Mouse (Mus musculus): ENCODE data around the gene Ctdsp2. TPM values are rescaled to one million over a fixed set of nuclear protein-coding genes. Genes with fewer than 3 reads are reported as not detected.

Gene Ctdsp2
- polyA plus RNA-seq, 1 experiment = 61.4 TPM

DNA sequence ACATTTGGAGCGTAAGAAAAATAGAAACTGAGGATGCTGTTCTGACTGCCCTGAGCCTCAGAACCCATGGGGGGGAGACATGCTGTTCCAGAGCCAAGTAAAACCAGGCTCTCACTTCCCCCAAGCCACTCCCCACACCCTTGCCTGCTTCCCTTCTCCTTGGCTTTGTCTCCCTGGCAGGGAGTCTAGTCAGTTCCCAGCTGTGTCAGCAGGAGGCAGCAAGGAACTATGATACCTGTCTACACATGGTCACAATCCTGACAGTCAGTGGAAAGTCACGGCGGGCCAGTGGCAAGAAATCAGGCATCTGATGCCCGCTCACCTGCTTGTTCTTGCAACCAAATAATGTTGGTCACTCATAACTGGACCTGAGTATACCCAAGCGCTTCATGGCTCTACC, 38.0 kb downstream of the Ctdsp2 start:
- Histone ChIP-seq H3K27me3 (ENCODE audit: control insufficient read depth, insufficient read depth, low read length) (no peaks in the 10 kb centered on the region), H3K4me3 (ENCODE audit: extremely low read depth, insufficient read depth, insufficient read length) (no peak overlapping the region), H3K36me3 (ENCODE audit: control insufficient read depth, insufficient read depth, low read length) (no peaks in the 10 kb centered on the region), H3K4me1 (ENCODE audit: control insufficient read depth, insufficient read depth, insufficient read length) (no peaks in the 10 kb centered on the region), H3K27ac (ENCODE audit: insufficient read depth, low read length) (no peak overlapping the region)
- no peak for TF ChIP-seq POLR2A (IDR thresholded peaks at IDR 0.05; ENCODE audit: low read depth, low read length)
- DNase-seq (ENCODE audit: low read depth in 1 of 2, low spot score in 2 of 2) = no peak
- 66% methylated on average over 5 of the region's 5 CpGs for WGBS

DNA sequence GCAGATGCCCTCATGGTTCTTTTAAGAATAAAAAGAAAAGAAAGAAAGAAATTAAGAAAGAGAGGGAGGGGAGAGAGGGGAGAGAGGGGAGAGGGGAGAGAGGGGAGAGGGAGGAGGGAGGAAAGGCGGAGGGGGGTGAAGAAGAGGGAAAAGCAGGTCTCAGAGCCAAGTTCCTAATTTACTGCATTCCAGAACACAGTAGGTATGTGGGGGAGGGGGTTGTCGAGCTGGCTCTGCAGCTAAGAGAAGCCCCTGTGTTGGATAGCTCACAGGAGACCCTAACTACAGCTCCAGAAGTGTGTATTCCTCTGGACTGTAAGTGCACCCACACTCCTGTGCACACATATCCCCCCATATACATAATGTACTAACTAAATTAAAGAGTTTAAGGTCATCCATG, 38.6 kb downstream of the Ctdsp2 start:
- TF ChIP-seq CTCF (IDR thresholded peaks at IDR 0.05; ENCODE audit: extremely low read depth, insufficient read depth, insufficient read length, insufficient replicate concordance) = no peak
- no peak for TF ChIP-seq POLR2A (IDR thresholded peaks at IDR 0.05; ENCODE audit: low read depth, low read length)
- 34% methylated on average over 2 of the region's 2 CpGs for WGBS
- Histone ChIP-seq H3K36me3 (ENCODE audit: control insufficient read depth, insufficient read depth, low read length) (0 out of 2 replicates have a peak, but pooled peaks cover 2% of the 10 kb centered on the region), H3K27ac (ENCODE audit: insufficient read depth, low read length) (no peak overlapping the region), H3K4me3 (ENCODE audit: extremely low read depth, insufficient read depth, insufficient read length) (no peak overlapping the region), H3K27me3 (ENCODE audit: control insufficient read depth, insufficient read depth, low read length) (no peaks in the 10 kb centered on the region), H3K4me1 (ENCODE audit: control insufficient read depth, insufficient read depth, insufficient read length) (no peaks in the 10 kb centered on the region)
- no peak for DNase-seq (ENCODE audit: low read depth in 1 of 2, low spot score in 2 of 2)

DNA sequence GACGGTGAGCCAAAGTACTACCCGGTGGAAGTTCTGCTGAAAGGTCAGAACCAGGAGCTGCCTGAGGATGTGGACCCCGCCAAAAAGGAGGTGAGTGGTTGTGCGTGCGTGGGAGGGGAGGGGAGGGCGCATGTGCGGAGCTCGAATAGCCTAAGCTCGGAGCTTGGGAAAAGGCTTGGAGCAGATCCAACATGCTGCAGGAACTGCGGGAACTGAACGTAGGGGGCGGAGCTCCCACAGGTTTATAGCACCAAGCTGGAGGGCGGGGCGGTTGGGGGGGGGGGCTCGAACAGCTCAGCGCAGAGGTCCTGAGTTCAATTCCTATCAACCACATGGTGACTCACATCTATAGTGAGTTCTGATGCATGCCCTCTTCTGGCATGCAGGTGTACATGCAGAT, 39.9 kb downstream of the Ctdsp2 start:
- TF ChIP-seq CTCF (IDR thresholded peaks at IDR 0.05; ENCODE audit: extremely low read depth, insufficient read depth, insufficient read length, insufficient replicate concordance) = no peak
- TF ChIP-seq POLR2A (IDR thresholded peaks at IDR 0.05; ENCODE audit: low read depth, low read length) = no peak
- Histone ChIP-seq H3K4me3 (ENCODE audit: extremely low read depth, insufficient read depth, insufficient read length) (no peak overlapping the region), H3K27me3 (ENCODE audit: control insufficient read depth, insufficient read depth, low read length) (no peaks in the 10 kb centered on the region), H3K36me3 (ENCODE audit: control insufficient read depth, insufficient read depth, low read length) (peaks cover 8% of the 10 kb centered on the region), H3K4me1 (ENCODE audit: control insufficient read depth, insufficient read depth, insufficient read length) (no peaks in the 10 kb centered on the region), H3K27ac (ENCODE audit: insufficient read depth, low read length) (no peak overlapping the region)
- WGBS = 89% methylated on average over 16 of the region's 16 CpGs
- no peak for DNase-seq (ENCODE audit: low read depth in 1 of 2, low spot score in 2 of 2)

DNA sequence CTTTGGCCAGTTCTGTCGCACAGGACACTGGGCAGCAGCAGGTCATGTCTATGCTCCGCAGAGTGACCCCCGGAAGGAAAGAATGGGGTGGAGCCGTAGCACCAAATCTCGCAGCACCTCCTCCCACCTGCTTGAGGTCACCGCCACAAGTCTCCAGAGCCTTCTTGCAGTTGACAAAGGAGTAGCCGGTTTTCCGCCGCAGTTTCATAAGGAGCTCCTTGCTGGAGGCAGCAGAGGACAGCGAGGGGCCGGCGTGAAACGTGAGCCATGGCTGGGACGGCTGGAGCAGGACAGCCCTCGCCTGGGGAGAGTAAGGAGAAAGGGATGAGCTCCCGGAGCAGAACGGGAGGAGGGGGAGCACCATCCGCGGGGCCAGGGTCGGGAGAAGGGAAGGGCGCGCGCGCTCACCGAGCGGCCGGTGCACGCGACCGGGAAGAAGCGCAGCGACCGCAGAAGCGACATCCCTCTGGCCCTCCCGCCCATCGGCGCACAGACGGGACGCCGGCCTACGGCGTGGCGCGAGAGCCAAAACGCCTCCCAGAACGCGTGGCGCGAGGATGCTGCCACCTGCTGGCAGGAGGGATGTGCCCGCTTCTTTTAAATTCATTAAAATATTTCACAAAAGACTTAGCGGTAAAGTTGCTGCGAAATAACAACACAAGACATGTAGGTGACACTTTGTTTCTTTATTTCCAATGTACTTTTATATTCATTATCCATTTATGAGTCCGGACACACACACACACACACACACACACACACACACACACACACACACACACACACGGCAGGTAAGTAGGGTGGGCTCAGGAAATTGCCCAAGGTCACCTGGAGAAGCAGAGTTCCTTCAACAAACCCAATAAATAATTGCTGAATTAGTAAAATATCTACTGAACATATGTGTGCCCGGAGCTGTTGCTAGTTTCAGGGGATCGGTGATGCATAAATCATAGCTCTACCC, 52.1 kb downstream of the Ctdsp2 start, which contains the start of gene Tsfm:
Tsfm (minus strand) TSS at position 505 of the 961 bp plus-strand sequence.
- no peaks in the 10 kb centered on the region; the same call in 1 of the 2 replicates for H3K4me1 ChIP-seq (ENCODE audit: control insufficient read depth, insufficient read depth, insufficient read length)
- peak within 1 kb of the TSS; percentile 95 for H3K4me3 ChIP-seq (ENCODE audit: extremely low read depth, insufficient read depth, insufficient read length)
- TF ChIP-seq POLR2A (IDR thresholded peaks at IDR 0.05; ENCODE audit: low read depth, low read length) (peak; percentile 23; the same call in 1 of the 2 replicates), CTCF (IDR thresholded peaks at IDR 0.05; ENCODE audit: extremely low read depth, insufficient read depth, insufficient read length, insufficient replicate concordance) (peak; percentile 97)
- no peaks in the 10 kb centered on the region; the same call in 1 of the 2 replicates for H3K27me3 ChIP-seq (ENCODE audit: control insufficient read depth, insufficient read depth, low read length)
- peak within 1 kb of the TSS; percentile 53; the same call in 1 of the 2 replicates for H3K27ac ChIP-seq (ENCODE audit: insufficient read depth, low read length)
- 5% methylated on average over 56 of the region's 56 CpGs for WGBS
- peaks cover 12% of the 10 kb centered on the region; the same call in 1 of the 2 replicates for H3K36me3 ChIP-seq (ENCODE audit: control insufficient read depth, insufficient read depth, low read length)
- DNase-seq (ENCODE audit: low read depth in 1 of 2, low spot score in 2 of 2) = peak; percentile 65 to 90

DNA sequence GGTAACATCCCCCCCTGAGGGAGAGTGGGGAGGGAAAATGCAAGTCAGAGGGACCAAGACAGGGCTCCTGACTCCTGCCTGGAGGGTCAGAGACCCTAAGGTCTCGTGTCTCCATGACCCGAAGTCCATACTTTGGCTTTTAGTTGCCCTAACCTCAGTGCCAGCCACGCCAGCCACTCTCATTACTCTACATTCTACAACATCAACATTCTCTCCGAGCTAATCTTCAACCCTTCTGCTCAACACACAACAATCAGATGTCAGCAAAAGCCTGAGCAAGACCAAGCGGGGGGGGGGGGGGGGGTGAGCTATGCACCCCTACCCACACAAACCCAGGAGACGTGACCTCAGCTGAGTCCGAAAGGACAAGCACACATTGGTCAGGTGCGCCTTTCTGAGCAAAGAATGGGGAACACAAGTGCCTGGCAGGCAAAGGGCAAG, 54.8 kb downstream of the Ctdsp2 start:
- H3K36me3 ChIP-seq (ENCODE audit: control insufficient read depth, insufficient read depth, low read length) = peaks cover 2% of the 10 kb centered on the region; the same call in 1 of the 2 replicates
- no peak overlapping the region for H3K4me3 ChIP-seq (ENCODE audit: extremely low read depth, insufficient read depth, insufficient read length)
- H3K27me3 ChIP-seq (ENCODE audit: control insufficient read depth, insufficient read depth, low read length) = peaks cover 2% of the 10 kb centered on the region; the same call in 1 of the 2 replicates
- no peak for DNase-seq (ENCODE audit: low read depth in 1 of 2, low spot score in 2 of 2)
- 79% methylated on average over 8 of the region's 8 CpGs for WGBS
- no peaks in the 10 kb centered on the region; the same call in 1 of the 2 replicates for H3K4me1 ChIP-seq (ENCODE audit: control insufficient read depth, insufficient read depth, insufficient read length)
- no peak for TF ChIP-seq POLR2A (IDR thresholded peaks at IDR 0.05; ENCODE audit: low read depth, low read length)
- no peak for TF ChIP-seq CTCF (IDR thresholded peaks at IDR 0.05; ENCODE audit: extremely low read depth, insufficient read depth, insufficient read length, insufficient replicate concordance)
- H3K27ac ChIP-seq (ENCODE audit: insufficient read depth, low read length) = no peak overlapping the region

DNA sequence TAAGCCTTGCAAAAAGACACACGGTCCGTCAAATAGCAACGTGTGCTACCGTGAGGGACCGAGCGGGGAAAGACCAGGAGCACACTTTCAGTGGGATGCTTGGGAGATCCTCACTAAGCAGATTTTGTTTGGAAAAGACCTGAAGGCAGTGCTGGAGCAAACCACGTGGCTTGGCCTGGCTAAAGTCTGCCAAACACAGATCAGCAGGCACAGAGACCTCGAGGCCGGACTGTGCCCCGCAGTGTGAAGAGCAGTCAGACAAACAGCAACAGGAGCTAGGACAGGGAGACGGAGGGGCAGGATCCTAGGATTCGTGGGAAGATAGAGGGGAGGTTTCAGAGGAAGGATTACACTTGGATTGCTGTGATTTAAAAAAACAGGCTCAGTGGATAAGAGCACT, 57.8 kb downstream of the Ctdsp2 start:
- peaks cover 8% of the 10 kb centered on the region for H3K27me3 ChIP-seq (ENCODE audit: control insufficient read depth, insufficient read depth, low read length)
- WGBS = 87% methylated on average over 12 of the region's 12 CpGs
- no peak overlapping the region for H3K4me3 ChIP-seq (ENCODE audit: extremely low read depth, insufficient read depth, insufficient read length)
- H3K4me1 ChIP-seq (ENCODE audit: control insufficient read depth, insufficient read depth, insufficient read length) = peaks cover 5% of the 10 kb centered on the region; the same call in 1 of the 2 replicates
- no peak overlapping the region for H3K27ac ChIP-seq (ENCODE audit: insufficient read depth, low read length)
- no peak for DNase-seq (ENCODE audit: low read depth in 1 of 2, low spot score in 2 of 2)
- no peaks in the 10 kb centered on the region for H3K36me3 ChIP-seq (ENCODE audit: control insufficient read depth, insufficient read depth, low read length)
- TF ChIP-seq CTCF (IDR thresholded peaks at IDR 0.05; ENCODE audit: extremely low read depth, insufficient read depth, insufficient read length, insufficient replicate concordance) (no peak), POLR2A (IDR thresholded peaks at IDR 0.05; ENCODE audit: low read depth, low read length) (no peak)

Measured in spleen, adult 2 months (tissue).